ENCODE assay signal across 10 mouse cellular contexts in the genomic region with DNA sequence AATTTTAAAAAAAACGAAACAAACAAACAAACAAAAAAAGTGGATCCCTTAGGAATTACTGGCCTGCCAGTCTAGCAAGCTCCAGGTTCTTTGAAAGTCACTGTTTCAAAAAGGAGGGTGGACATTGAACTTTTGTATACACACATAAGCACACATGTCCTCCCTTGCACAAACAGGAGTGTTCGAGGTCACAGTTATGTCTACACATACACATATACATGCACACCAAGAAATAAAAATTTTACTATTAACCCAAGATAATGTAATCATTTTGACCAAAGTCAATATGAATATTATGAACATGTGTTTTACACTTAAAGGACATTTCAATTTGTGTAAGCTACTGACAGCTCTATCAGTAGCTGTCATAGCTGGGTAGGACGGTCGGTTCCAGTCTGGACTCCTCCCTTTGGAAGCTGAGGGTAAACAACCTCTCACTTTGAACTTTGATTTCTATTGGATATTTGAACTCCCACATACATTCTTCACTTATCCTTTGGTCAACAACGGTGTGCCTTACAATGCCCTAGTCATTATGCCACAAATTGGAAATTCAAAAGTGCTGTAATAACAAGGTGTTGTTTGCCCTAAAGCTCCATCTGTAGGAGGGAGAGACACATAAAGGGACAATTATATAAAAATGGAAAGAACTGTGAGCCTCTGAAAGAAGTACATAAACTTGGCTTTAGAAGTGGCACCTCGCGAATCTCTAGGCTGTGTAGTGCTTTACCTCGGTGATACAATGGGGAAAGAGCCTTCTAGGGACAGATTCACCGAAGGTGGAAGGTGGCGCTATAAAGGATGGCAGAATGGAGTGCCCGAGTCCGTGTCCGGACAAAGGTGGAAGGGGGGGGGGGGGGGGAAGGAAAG. TPM values are rescaled to one million over a fixed set of nuclear protein-coding genes. Genes with fewer than 3 reads are reported as not detected.
A peak's percentile ranks its signal among the peaks of the same experiment; 100 is the strongest.
DNase-seq lines count a peak whose midpoint lies in the region; ATAC-seq and TF ChIP-seq lines count a peak whose summit lies in the region.
"Had no signal": no experiment of that assay in that cellular context is flagged by ENCODE, and none has a peak within 500 bp of the region (broad histone marks: within the 10 kb centered on the region; RNA-seq: fewer than 3 reads in every experiment).

No protein-coding gene starts in this region.

- peak overlapping the region; percentile 95 for H3K4me2 ChIP-seq in heart, embryonic 15.5 days
- peak overlapping the region; percentile 83 for H3K4me2 ChIP-seq in embryonic facial prominence, embryonic 15.5 days (replicated peaks)
- H3K4me2 ChIP-seq in myocyte (ENCODE audit: low read depth): no peak overlapping the region

- H3K9ac ChIP-seq in heart, embryonic 15.5 days: no peak overlapping the region
- H3K9ac ChIP-seq in embryonic facial prominence, embryonic 15.5 days: no peak overlapping the region

- DNase-seq in heart, adult 8-10 months (ENCODE audit: low spot score): no peak
- no peak for DNase-seq in limb, embryonic 10.5 days (ENCODE audit: low spot score)
- DNase-seq in gastrocnemius, adult 2 months: no peak
- DNase-seq in right cerebral cortex, postnatal 4 days: no peak
- no peak for DNase-seq in left cerebral cortex, postnatal 14 days (ENCODE audit: low spot score in 2 of 2)
- DNase-seq: right cerebral cortex, adult 18-20 months had no signal

- peaks cover 34% of the 10 kb centered on the region for H3K4me1 ChIP-seq in heart, embryonic 15.5 days (replicated peaks)
- peaks cover 31% of the 10 kb centered on the region for H3K4me1 ChIP-seq in embryonic facial prominence, embryonic 15.5 days
- peaks cover 43% of the 10 kb centered on the region for H3K4me1 ChIP-seq in limb, embryonic 10.5 days

- peaks cover 1% of the 10 kb centered on the region; the same call in 1 of the 2 replicates for H3K36me3 ChIP-seq in heart, embryonic 15.5 days
- H3K36me3 ChIP-seq in embryonic facial prominence, embryonic 15.5 days: peaks cover 7% of the 10 kb centered on the region; the same call in 1 of the 2 replicates
- H3K36me3 ChIP-seq in limb, embryonic 10.5 days: peaks cover 19% of the 10 kb centered on the region
- no peaks in the 10 kb centered on the region for H3K36me3 ChIP-seq in myocyte (ENCODE audit: control insufficient read depth, insufficient read depth)

- WGBS in heart, embryonic 15.5 days: 33% methylated on average over 13 of the region's 13 CpGs
- 32% methylated on average over 12 of the region's 13 CpGs for WGBS in embryonic facial prominence, embryonic 15.5 days
- 37% methylated on average over 13 of the region's 13 CpGs for WGBS in limb, embryonic 10.5 days

- no peak for TF ChIP-seq POLR2A in myocyte (IDR thresholded peaks at IDR 0.05; ENCODE audit: insufficient read length, low read depth)

- no peak overlapping the region for H3K27ac ChIP-seq in heart, embryonic 15.5 days
- no peak overlapping the region for H3K27ac ChIP-seq in embryonic facial prominence, embryonic 15.5 days (replicated peaks)
- peak overlapping the region; percentile 95 for H3K27ac ChIP-seq in limb, embryonic 10.5 days
- H3K27ac ChIP-seq in gastrocnemius, adult 2 months: no peak overlapping the region

- intact Hi-C loops in gastrocnemius, adult 2 months (cut with DNase I): no loop called here
- intact Hi-C loops in left cerebral cortex, postnatal 14 days (cut with DNase I): no loop called here

- no peaks in the 10 kb centered on the region for H3K27me3 ChIP-seq in heart, embryonic 15.5 days
- H3K27me3 ChIP-seq in embryonic facial prominence, embryonic 15.5 days: no peaks in the 10 kb centered on the region
- H3K27me3 ChIP-seq in limb, embryonic 10.5 days (ENCODE audit: low read depth, poor library complexity, severe bottlenecking): no peaks in the 10 kb centered on the region
- H3K27me3 ChIP-seq in myocyte (ENCODE audit: control insufficient read depth, insufficient read depth, insufficient read length): no peaks in the 10 kb centered on the region

- H3K79me2 ChIP-seq in myocyte (ENCODE audit: control insufficient read depth, insufficient read depth): peaks cover 35% of the 10 kb centered on the region

- H3ac ChIP-seq in myocyte (ENCODE audit: control insufficient read depth, insufficient read length): no peak overlapping the region

- no peaks in the 10 kb centered on the region for H3K9me3 ChIP-seq in heart, embryonic 15.5 days (replicated peaks)
- no peaks in the 10 kb centered on the region for H3K9me3 ChIP-seq in embryonic facial prominence, embryonic 15.5 days (replicated peaks)
- no peaks in the 10 kb centered on the region for H3K9me3 ChIP-seq in limb, embryonic 10.5 days (replicated peaks)
- H3K9me3 ChIP-seq: G1E had no signal

- no peak for TF ChIP-seq CTCF in gastrocnemius, adult 2 months (IDR thresholded peaks at IDR 0.05)

- H3K4me3 ChIP-seq in heart, embryonic 15.5 days: peak overlapping the region; percentile 78
- peak overlapping the region; percentile 81 for H3K4me3 ChIP-seq in embryonic facial prominence, embryonic 15.5 days (replicated peaks)
- peak overlapping the region; percentile 99 for H3K4me3 ChIP-seq in limb, embryonic 10.5 days
- H3K4me3 ChIP-seq in myocyte: peak overlapping the region; percentile 73
- no peak overlapping the region; the same call in 1 of the 2 replicates for H3K4me3 ChIP-seq in gastrocnemius, adult 2 months

- no peak for ATAC-seq in heart, embryonic 15.5 days (replicated peaks; ENCODE audit: insufficient number of reproducible peaks, insufficient read depth, low FRiP score, low read depth)
- no peak for ATAC-seq in embryonic facial prominence, embryonic 15.5 days (ENCODE audit: insufficient number of reproducible peaks, low FRiP score, low TSS enrichment, low read depth)

TF ChIP-seq in myocyte, 11 proteins besides CTCF, POLR2A, EP300 and RAD21:
- TF ChIP-seq POLR2AphosphoS2 (IDR thresholded peaks at IDR 0.05; ENCODE audit: insufficient read length, low read depth) (no peak), E2F4 (IDR thresholded peaks at IDR 0.05; ENCODE audit: insufficient read depth) (no peak), TCF3 (IDR thresholded peaks at IDR 0.05; ENCODE audit: insufficient read length, low read depth) (no peak), USF1 (IDR thresholded peaks at IDR 0.05; ENCODE audit: low read depth) (no peak), TCF12 (IDR thresholded peaks at IDR 0.05; ENCODE audit: insufficient read depth, poor library complexity, severe bottlenecking) (no peak), MYOG (IDR thresholded peaks at IDR 0.05; ENCODE audit: control insufficient read depth in 1 of 3, insufficient read depth in 1 of 3, insufficient read length in 2 of 3, low read depth in 2 of 3) (no peak), SRF (IDR thresholded peaks at IDR 0.05; ENCODE audit: control insufficient read depth, insufficient read length, low read depth) (no peak), REST (IDR thresholded peaks at IDR 0.05; ENCODE audit: insufficient read depth, insufficient read length) (no peak), CEBPB (IDR thresholded peaks at IDR 0.05; ENCODE audit: insufficient read depth, poor library complexity, severe bottlenecking) (no peak), MYOD1 (IDR thresholded peaks at IDR 0.05; ENCODE audit: control insufficient read depth in 1 of 3, insufficient read length in 2 of 3, low read depth in 2 of 3) (no peak), MAX (IDR thresholded peaks at IDR 0.05; ENCODE audit: low read depth) (no peak)

RNA-seq across cellular contexts. Expression of a gene that starts 1.3 kb away (rescaled TPM):
- 1.9 and 2.8 TPM in 2 replicates for polyA plus RNA-seq in heart, embryonic 15.5 days (2015; fragmentation: Nextera tagmentation; extraction: Ambion mirVana)
- 1 to 10 TPM; 1.7 to 2.0 (median 1.8) TPM for total RNA-seq in heart, adult 8-10 months (2022)
- polyA plus RNA-seq in embryonic facial prominence, embryonic 15.5 days (2015; fragmentation: Nextera tagmentation; extraction: Ambion mirVana): 4.5 and 5.7 TPM in 2 replicates
- polyA plus RNA-seq in limb, embryonic 10.5 days (2016; fragmentation: Nextera tagmentation; extraction: Ambion mirVana): 9.8 and 10.1 TPM in 2 replicates
- polyA plus RNA-seq in myocyte (2012; fragmentation: generic; extraction: Trizol): 116 TPM
- 1 to 10 TPM; 1.5 to 4.7 TPM for total RNA-seq in gastrocnemius, adult 2 months (2021)
- 100 to 1,000 TPM; 112 to 119 TPM for total RNA-seq in left cerebral cortex, postnatal 14 days (2021)

RNA-seq across cellular contexts. Expression of a gene that starts 57.5 kb away (rescaled TPM):
- not detected in 2 replicates for polyA plus RNA-seq in heart, embryonic 15.5 days (2015; fragmentation: Nextera tagmentation; extraction: Ambion mirVana)
- total RNA-seq in heart, adult 8-10 months (2022): not detected
- polyA plus RNA-seq in embryonic facial prominence, embryonic 15.5 days (2015; fragmentation: Nextera tagmentation; extraction: Ambion mirVana): 0.24 TPM in 1 of 2 replicates, not detected in the other
- polyA plus RNA-seq in limb, embryonic 10.5 days (2016; fragmentation: Nextera tagmentation; extraction: Ambion mirVana): 0.15 TPM in 2 replicates
- polyA plus RNA-seq in myocyte (2012; fragmentation: generic; extraction: Trizol): not detected
- not detected for total RNA-seq in gastrocnemius, adult 2 months (2021)
- under 1 TPM in 1 of 2 experiments, not detected in 1; 0.37 TPM for total RNA-seq in left cerebral cortex, postnatal 14 days (2021)
- total RNA-seq: G1E had no signal
- polyA plus RNA-seq: G1E had no signal

Comparison
In these comparisons a context has a peak if more than half of its experiments do, and no peak if none do; other contexts are left out.
1. RNA of a gene that starts 1.3 kb away (polyA plus RNA-seq): 116 TPM in myocyte (single experiment); 9.8 to 10.1 TPM in limb, embryonic 10.5 days, 4.5 to 5.7 TPM in embryonic facial prominence, embryonic 15.5 days and 1.9 to 2.8 TPM in heart, embryonic 15.5 days; every median in the first group is over 10 times any median in the second.